Mouse (Mus musculus): ENCODE measurements around the gene Izumo1r.

DNA sequence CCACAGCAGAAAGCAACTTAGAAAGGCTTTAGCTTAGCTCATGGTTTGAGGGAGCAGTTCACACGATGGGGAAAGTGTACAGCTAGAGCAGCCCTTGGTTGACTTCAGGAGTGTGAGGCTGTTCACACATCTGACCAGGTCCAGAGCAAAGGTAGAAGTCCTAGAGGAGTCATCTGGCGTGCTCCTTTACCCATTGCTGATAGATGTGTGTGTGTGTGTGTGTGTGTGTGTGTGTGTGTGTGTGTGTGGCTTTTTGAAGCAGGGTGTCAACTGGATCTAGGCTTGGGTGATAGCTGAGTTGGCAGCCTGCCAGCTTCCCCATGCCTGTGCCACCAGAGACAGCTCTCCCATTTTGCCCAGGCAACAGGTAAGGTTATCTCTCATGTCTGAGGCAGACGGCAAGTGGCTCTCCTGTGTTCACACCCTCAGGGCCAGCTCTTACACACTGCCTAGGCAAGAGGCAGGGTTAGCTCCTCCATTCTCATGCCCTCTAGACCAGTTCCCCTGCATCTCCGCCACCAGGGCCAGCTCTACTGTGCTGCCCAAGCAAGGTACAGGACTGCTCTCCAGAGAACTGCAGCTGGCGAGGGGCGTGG, 15.9 kb downstream of the Izumo1r start:
- TF ChIP-seq CHD2 (IDR thresholded peaks at IDR 0.05; ENCODE audit: low read length) (no peak), POLR2AphosphoS5 (IDR thresholded peaks at IDR 0.05; ENCODE audit: borderline replicate concordance, low read depth, low read length) (no peak), EP300 (IDR thresholded peaks at IDR 0.05; ENCODE audit: low read depth in 1 of 2, low read length in 2 of 2) (peak; percentile 19 to 38; a peak in 3 of 4 replicates), MAX (IDR thresholded peaks at IDR 0.05; ENCODE audit: low read length) (peak; percentile 18; the same call in 1 of the 2 replicates), POLR2AphosphoS2 (IDR thresholded peaks at IDR 0.05; ENCODE audit: low read length) (no peak), CTCF (IDR thresholded peaks at IDR 0.05 in 2 of 3, conservative IDR thresholded peaks at IDR 0.05 in 1 of 3; ENCODE audit: control insufficient read depth in 1 of 3, insufficient read depth in 1 of 3, low read depth in 2 of 3, low read length in 3 of 3, poor library complexity in 1 of 3, severe bottlenecking in 1 of 3) (no peak), POLR2A (IDR thresholded peaks at IDR 0.05; ENCODE audit: control insufficient read depth in 1 of 2, insufficient read depth in 1 of 2, low read depth in 1 of 2, low read length in 2 of 2, poor library complexity in 1 of 2) (no peak)

All from MEL (cell line).